Mouse (Mus musculus) T-helper 2 cell (primary cell): ENCODE measurements around the gene Oas1c.

ENCODE experiments used
- in situ Hi-C: fragments of 300-600 bp; cut with MboI, MseI; formaldehyde crosslinking; loops from one replicate; pipeline ENCODE4 v1.15.1; 2025; ENCODE audit warnings: high pct_unique_total_duplicates

Oas1c gene

GRCm38 (mm10) chr5:120782446-120782845, 29.9 kb downstream of the Oas1c start:
- in situ Hi-C loops = no loop called here

- in situ Hi-C loops = no loop called here
These were observed 30.7 kb downstream of the Oas1c start for GRCm38 (mm10) chr5:120781646-120782045.

DNA sequence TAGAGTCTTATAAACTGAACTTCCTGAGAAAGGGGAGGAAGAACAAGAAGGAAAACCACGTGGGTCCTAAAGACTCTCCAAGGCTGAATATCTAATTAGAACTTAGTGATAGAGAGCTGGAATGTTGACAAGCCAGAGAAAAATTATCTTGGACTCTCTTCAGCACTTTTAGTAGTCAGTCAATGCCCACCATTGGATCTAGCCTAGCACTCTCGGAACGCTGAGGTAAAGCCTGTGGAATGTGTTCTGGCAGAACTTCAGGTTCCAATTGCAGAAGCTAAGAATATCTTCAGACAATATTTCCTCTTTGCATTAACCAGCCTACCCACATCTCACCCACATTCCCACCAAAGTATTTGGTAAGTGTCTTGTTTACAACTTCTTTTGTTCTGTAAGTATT, 32.4 kb downstream of the Oas1c start:
- in situ Hi-C loops = no loop called here

GRCm38 (mm10) chr5:120778941-120779340, 33.4 kb downstream of the Oas1c start:
- in situ Hi-C loops = no loop called here

DNA sequence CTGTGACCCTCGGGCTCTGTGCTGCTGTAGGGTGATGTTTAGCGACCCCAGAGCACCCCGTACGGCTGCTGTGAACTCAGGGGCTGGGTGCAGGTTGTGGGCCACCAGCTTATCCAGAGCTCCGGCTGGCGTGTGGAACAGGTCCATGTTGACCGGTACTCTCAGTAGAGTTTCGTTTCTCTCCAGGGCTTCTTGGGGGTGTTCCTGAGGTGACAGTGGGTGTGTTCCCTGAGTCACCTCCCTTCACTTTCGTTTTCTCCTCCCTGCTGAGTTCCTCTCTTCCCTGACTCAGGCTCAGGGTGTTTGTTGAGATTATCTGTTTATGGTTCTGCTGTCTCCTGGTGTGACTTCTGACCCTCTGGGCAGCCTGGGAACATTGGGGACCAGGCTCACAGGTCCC, 34.8 kb downstream of the Oas1c start, which contains the start of gene Oas3:
Gene Oas3 (minus strand): TSS at position 184 of the 400 bp plus-strand sequence.
- in situ Hi-C loops = no loop called here

- in situ Hi-C loops = no loop called here
These were observed 35.5 kb downstream of the Oas1c start for GRCm38 (mm10) chr5:120776801-120777200.

DNA sequence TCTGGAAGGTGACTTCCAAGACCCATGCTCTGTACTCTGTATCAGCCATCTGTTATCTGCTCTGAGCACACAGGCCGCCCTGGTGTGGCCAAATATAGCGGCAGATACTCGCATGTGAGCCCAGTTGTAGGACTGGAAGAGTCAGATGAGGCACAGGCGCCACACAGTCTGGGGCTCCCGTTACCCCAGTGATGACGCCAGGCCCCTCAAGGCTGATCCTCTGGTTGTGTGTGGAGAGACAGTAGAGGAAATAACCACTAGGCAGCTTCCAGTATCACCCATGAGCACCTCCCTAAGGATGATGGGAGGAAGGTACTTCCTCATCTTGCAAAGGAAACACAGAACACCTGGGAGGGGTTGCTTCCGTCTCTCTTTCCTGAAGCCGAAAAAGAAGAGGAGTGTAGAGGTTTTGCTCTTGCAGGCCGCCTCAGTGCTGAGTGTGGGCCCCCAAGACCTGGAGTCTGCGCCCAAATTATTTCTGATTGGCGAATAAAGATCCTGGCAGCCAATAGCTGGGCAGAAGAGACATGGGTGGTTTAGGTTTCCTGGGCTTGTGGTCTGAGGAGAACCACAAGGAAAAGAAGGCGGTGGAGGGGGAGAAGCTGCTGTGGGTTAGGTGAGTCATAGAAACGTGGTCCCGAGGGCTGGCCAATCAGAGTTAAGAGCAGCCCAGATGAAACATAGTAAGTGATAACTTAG, 36.9 kb downstream of the Oas1c start:
- in situ Hi-C loops = no loop called here

GRCm38 (mm10) chr5:120769396-120769795, 42.9 kb downstream of the Oas1c start:
- in situ Hi-C loops = no loop called here

- in situ Hi-C loops = no loop called here
These were observed 47.3 kb downstream of the Oas1c start for GRCm38 (mm10) chr5:120765010-120765409.

DNA sequence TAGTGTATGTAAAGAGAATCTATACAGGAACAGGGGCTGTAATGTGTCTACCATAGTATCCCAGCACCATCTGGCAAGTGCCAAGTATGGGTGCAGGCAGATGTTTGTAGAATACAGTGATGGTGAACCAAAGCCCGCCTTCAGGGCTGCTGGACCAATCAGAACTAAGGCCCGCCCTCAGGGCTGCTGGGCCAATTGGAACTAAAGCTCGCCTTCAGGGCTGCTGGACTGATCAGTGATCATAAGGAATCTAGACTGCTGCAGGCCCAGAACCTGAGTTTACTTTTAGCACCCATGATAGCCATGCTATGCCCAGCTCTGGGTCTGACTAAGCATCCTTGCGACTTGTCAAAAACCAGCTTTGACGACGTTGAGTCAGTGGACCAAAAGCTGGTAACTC, 50.4 kb downstream of the Oas1c start:
- in situ Hi-C loops = no loop called here

DNA sequence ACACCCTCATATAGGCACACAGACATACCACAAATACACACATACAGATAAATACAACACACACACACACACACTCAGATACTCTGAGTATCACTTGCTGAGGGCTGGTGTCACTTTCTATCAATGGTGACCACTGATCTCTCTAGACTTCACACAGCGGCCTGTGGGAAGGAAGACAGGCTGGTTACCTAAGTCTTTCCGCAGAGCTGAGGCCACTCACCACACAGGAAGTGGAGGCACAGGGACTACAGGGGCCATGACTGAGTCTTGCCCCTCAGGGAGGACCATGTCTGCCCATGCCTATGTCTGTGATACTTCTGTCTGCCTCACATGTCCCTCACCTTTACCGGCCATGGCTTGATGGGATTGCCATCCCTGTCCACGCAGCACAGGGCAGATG, 58.1 kb downstream of the Oas1c start:
- in situ Hi-C loops = no loop called here

DNA sequence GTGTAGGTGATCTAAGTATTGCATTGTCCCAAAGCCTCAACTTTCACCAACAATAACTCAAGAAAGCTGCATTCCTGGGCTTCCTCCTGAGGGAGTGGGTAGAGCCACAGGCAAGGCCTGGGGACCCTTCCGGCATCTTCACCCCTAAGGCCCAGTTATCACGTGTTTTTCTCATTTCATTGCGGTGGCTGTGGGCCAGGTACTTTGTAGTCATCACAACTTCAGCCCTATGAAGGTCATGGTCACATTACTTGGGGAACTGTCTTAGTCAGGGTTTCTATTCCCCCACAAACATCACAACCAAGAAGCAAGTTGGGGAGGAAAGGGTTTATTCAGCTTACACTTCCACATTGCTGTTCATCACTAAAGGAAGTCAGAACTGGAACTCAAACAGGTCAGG, 59.5 kb downstream of the Oas1c start:
- in situ Hi-C loops = no loop called here

GRCm38 (mm10) chr5:120751206-120751605, 61.1 kb downstream of the Oas1c start:
- in situ Hi-C loops = no loop called here
